Mouse (Mus musculus) kidney, adult 2 months (tissue): ENCODE results near the gene Rad23a. TPM values are rescaled to one million over a fixed set of nuclear protein-coding genes. Genes with fewer than 3 reads are reported as not detected.
A peak's percentile ranks its signal among the peaks of the same experiment; 100 is the strongest.

Experiments
- DNase-seq: peaks from one replicate; pipeline ENCODE4 v3.0.0; 2021
- H3K27ac ChIP-seq: fragments of 200-500 bp; 2 replicates; pipeline ENCODE4 v1.5.1; 2012; ENCODE audit warnings: low read depth, low read length, control low read depth, inconsistent platforms; ENCODE audit not compliant: insufficient read depth
- H3K27me3 ChIP-seq: fragments of 200-500 bp; replicated peaks from 2 replicates; pipeline ENCODE4 v1.6.1; 2012; ENCODE audit warnings: mild to moderate bottlenecking, moderate library complexity, low read length, inconsistent platforms; ENCODE audit not compliant: control insufficient read depth, insufficient read depth
- H3K36me3 ChIP-seq: fragments of 200-500 bp; 2 replicates; pipeline ENCODE4 v1.6.1; 2012; ENCODE audit warnings: mild to moderate bottlenecking, moderate library complexity, low read length, inconsistent platforms; ENCODE audit not compliant: control insufficient read depth, insufficient read depth
- H3K4me1 ChIP-seq: fragments of 200-500 bp; 2 replicates; pipeline ENCODE4 v1.6.1; 2011; ENCODE audit warnings: low read length; ENCODE audit not compliant: control insufficient read depth, insufficient read depth
- H3K4me3 ChIP-seq: fragments of 200-500 bp; 2 replicates; pipeline ENCODE4 v1.5.1; 2011; ENCODE audit warnings: mild to moderate bottlenecking, low read depth, low read length, control low read depth; ENCODE audit not compliant: insufficient read depth
- CTCF ChIP-seq: fragments of 200-500 bp; conservative IDR thresholded peaks from 2 replicates; pipeline ENCODE4 v1.5.1; 2011; ENCODE audit warnings: low read depth, mild to moderate bottlenecking, control low read depth, low read length, moderate library complexity, mixed read lengths; ENCODE audit not compliant: insufficient read depth, insufficient read length
- POLR2A ChIP-seq: fragments of 200-500 bp; IDR thresholded peaks from one replicate; pipeline ENCODE4 v1.6.1; 2011; ENCODE audit warnings: low read depth, low read length, control low read depth
- WGBS: fragments of 180-500 bp; shearing (Covaris S2); methylation state at CpG from one replicate; pipeline ENCODE4 v1.1.7; 2018; 5-methylcytosine and 5-hydroxymethylcytosine counted together
- polyA plus RNA-seq: library from polyadenylated mRNA; depleted of rRNA; stranded (reverse); fragments of >200 nt; gene quantifications from 2 replicates; pipeline ENCODE4 v1.2.3, GENCODE M21; 2012

Gene Rad23a
- polyA plus RNA-seq, 1 experiment, result 73.0 TPM

DNA sequence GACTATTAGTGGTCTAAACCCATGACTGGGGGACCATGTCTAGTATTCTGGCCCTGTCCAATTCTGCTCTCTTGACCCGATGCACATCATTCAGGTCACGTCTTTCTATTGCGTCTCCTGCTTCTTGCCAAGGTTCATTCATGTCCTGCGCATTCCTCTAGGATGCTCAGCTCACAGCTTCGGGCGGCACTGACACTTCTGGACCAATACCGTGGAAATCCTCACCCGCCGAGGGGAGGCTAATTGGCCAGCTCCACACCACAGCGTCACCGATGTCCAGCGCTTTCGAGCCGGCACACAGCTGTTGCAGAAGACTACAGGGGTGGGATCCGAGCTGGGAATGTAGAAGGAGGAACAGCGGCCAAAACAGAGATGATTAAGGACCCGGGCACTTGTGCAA lies 24.3 kb downstream of the Rad23a start:
- no peak overlapping the region for H3K4me3 ChIP-seq
- H3K4me1 ChIP-seq, result no peaks in the 10 kb centered on the region
- WGBS, result 81% methylated on average over 17 of the region's 17 CpGs
- no peak for TF ChIP-seq CTCF
- TF ChIP-seq POLR2A, result no peak
- H3K27ac ChIP-seq, result no peak overlapping the region
- H3K36me3 ChIP-seq, result no peaks in the 10 kb centered on the region
- DNase-seq, result no peak
- H3K27me3 ChIP-seq, result no peaks in the 10 kb centered on the region

DNA sequence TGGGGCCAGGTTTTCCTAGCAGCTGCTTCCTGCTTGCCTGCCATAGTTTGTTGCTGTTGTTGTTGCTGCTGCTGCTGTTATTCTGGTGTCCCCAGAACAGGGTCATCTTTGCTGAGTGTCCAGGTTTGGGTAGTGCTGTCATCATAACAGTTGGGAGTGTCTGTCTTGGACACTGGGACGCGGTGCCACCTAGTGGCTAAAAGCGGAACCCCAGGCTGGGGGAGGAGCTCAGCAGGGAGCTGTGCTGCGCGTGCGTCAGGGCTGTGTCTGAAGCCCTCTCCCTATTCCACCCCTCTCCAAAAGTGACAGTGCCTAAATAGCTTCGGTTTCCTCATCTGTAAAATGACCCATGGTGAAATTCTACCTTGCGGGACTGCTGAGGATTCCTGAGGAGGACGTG lies 24.9 kb downstream of the Rad23a start:
- no peaks in the 10 kb centered on the region for H3K27me3 ChIP-seq
- no peaks in the 10 kb centered on the region for H3K36me3 ChIP-seq
- DNase-seq, result peak; percentile 94
- WGBS, result 10% methylated on average over 9 of the region's 9 CpGs
- TF ChIP-seq POLR2A, result no peak
- peak; percentile 98 for TF ChIP-seq CTCF
- no peaks in the 10 kb centered on the region; the same call in 1 of the 2 replicates for H3K4me1 ChIP-seq
- H3K27ac ChIP-seq, result no peak overlapping the region
- H3K4me3 ChIP-seq, result no peak overlapping the region

DNA sequence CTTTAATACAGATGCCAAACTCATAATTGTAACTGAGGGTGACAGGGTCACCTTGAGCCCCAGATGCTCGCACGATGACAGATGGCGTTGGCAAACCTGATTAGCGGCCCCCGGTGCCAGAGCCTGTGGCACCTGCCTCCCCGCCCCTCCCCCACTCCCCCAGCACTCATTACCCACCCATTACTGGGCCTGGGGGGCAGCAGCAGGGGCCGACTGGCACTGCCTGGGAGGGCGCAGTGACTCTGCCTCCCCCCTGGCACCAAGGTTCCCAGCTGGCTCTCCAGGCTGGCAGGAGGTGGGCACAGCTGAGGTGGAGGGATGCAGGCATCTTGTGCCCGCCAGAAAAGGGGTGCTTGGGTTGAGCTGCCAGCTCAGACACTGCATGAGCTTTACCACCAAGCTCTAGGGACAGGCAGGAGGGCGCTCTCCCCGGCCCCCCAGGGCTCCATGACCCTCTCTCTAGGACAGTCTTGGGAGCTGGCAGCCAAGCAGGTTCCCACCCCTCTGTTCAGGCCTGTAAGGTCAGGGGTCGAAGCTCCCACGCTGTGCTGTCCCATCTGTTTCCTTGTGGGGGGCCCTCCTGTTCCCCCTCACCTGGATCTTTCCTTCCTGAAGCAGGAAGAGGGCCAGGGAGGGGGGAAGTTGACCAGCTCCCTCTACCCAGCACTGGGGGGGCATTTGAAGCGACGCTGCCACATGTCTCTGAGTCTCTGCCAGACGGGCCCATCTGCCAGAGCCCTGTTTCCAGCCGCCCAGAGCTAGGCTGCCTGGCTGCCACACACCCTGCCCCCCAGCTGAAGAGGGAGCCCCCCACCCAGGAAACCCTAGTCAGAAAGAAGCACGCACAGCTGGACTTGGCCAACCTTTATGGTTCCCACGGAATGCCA lies 25.7 kb downstream of the Rad23a start:
- Histone ChIP-seq H3K4me3 (no peak overlapping the region), H3K27me3 (no peaks in the 10 kb centered on the region), H3K4me1 (no peaks in the 10 kb centered on the region; the same call in 1 of the 2 replicates), H3K27ac (no peak overlapping the region), H3K36me3 (no peaks in the 10 kb centered on the region)
- TF ChIP-seq POLR2A (no peak), CTCF (no peak)
- DNase-seq, result no peak
- WGBS, result 47% methylated on average over 19 of the region's 19 CpGs

DNA sequence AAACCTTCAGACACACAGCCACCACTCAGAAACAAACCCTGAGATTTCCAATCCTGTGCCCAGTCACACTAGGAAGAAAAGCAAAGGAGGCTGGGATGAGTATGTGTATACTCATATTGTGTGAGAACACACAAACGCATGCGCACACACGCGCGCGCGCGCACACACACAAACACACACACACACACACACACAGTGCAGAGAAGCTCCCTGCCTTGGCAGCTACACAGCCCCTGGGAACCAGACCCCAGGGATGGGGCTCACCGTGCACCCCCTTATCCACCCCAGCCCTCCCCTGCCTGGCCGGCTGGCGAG lies 26.3 kb downstream of the Rad23a start:
- no peaks in the 10 kb centered on the region for H3K27me3 ChIP-seq
- no peaks in the 10 kb centered on the region; the same call in 1 of the 2 replicates for H3K4me1 ChIP-seq
- DNase-seq, result no peak
- 89% methylated on average over 11 of the region's 11 CpGs for WGBS
- no peak overlapping the region for H3K27ac ChIP-seq
- H3K36me3 ChIP-seq, result no peaks in the 10 kb centered on the region
- no peak overlapping the region for H3K4me3 ChIP-seq
- TF ChIP-seq CTCF (no peak), POLR2A (no peak)

DNA sequence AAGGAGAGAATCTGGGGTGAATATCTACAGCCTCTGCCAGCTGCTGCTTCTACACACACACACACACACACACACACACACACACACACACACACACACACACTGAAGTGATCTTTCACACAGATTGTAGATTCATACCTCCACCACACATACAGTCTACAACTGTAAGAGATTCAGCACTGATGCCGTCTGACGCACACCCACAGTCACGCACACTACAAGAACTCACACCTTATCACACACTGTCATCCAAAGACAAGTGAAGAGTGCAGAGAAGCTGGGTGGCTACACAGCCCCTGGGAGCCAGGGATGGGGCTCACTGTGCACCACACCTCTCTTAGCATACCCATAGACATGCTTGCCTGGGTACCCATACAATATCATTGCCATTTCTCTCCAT lies 26.6 kb downstream of the Rad23a start:
- H3K27me3 ChIP-seq, result no peaks in the 10 kb centered on the region
- no peak overlapping the region for H3K27ac ChIP-seq
- TF ChIP-seq POLR2A (no peak), CTCF (no peak)
- no peaks in the 10 kb centered on the region for H3K36me3 ChIP-seq
- no peak overlapping the region for H3K4me3 ChIP-seq
- DNase-seq, result no peak
- 88% methylated on average over 3 of the region's 3 CpGs for WGBS
- no peaks in the 10 kb centered on the region; the same call in 1 of the 2 replicates for H3K4me1 ChIP-seq

DNA sequence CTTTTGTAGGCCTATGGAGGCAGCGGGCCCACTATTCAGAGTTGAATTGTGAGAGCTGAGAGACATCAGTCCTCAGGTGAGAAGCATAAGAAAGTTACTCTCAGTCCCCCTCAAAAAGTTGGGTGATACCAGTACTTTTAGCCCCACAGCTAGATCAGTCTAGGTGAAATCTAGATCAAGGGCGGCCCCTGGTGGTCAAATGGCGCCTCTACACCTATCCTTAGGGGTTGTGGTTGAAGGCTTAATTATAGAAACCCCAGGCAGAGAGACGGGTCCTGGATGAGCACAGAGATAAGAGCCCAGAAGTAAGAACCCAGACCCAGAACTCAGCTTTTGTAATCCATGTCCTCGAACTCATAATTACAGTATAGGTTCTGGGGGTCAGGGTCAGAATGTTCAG lies 27.4 kb downstream of the Rad23a start:
- Histone ChIP-seq H3K4me3 (no peak overlapping the region), H3K27me3 (no peaks in the 10 kb centered on the region), H3K4me1 (no peaks in the 10 kb centered on the region; the same call in 1 of the 2 replicates), H3K36me3 (no peaks in the 10 kb centered on the region), H3K27ac (no peak overlapping the region)
- TF ChIP-seq CTCF (peak; percentile 78), POLR2A (no peak)
- WGBS, result 2% methylated on average over 5 of the region's 5 CpGs
- peak; percentile 81 for DNase-seq

DNA sequence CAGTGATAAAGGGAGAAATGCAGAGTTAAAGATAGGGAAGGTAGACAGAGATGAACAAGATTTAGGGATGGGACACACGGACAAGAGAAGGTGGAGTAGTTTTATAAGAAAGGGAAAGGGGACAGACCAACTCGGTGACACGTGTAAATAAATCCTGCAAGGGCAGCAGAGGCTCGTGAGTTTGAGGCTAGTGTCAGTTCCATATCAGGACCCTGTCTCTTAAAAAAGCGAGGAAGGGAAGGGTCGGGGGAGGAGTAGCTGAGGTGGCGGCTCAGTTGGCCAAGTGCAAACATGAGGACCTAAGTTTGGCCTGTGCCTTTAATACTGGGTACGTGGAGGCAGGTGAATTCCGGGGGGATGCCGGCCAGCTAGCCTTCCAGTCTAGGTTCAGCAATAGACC lies 29.2 kb downstream of the Rad23a start:
- H3K27me3 ChIP-seq, result no peaks in the 10 kb centered on the region
- H3K4me1 ChIP-seq, result no peaks in the 10 kb centered on the region; the same call in 1 of the 2 replicates
- no peaks in the 10 kb centered on the region for H3K36me3 ChIP-seq
- TF ChIP-seq CTCF (no peak), POLR2A (no peak)
- no peak for DNase-seq
- no peak overlapping the region for H3K27ac ChIP-seq
- H3K4me3 ChIP-seq, result peak overlapping the region; percentile 3; the same call in 1 of the 2 replicates
- 40% methylated on average over 10 of the region's 10 CpGs for WGBS

DNA sequence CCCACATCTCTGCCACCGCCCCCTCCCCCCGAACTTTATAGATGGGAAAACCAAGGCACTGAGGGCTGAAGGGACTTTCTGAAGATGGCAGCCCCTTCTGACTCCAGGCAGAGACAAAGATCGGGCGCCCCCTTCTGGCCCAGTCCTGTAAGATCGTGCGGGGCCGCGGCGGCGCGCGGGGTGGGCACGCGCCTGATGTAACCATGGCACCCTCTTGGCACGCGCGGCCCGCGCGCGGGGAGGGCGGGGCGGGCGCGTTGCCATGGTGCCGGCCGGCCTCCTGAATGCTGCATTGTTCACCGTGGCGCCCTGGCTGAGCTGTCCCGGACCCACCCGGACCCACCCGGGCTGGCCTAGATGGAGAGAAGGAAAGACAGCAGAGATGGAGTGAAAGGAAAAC lies 29.6 kb downstream of the Rad23a start:
- no peak for TF ChIP-seq POLR2A
- TF ChIP-seq CTCF, result peak; percentile 65
- DNase-seq, result peak; percentile 93
- Histone ChIP-seq H3K27ac (no peak overlapping the region), H3K36me3 (no peaks in the 10 kb centered on the region), H3K27me3 (no peaks in the 10 kb centered on the region), H3K4me1 (no peaks in the 10 kb centered on the region; the same call in 1 of the 2 replicates), H3K4me3 (peak overlapping the region; percentile 3; the same call in 1 of the 2 replicates)
- WGBS, result 1% methylated on average over 32 of the region's 32 CpGs
